Mouse (Mus musculus) heart, embryonic 15.5 days (tissue): ENCODE data around the gene 2510002D24Rik. TPM values are rescaled to one million over a fixed set of nuclear protein-coding genes. Genes with fewer than 3 reads are reported as not detected.

Experiments
- ATAC-seq: fragments of 200-750 bp; cut with Nextera tagmentation; replicated peaks from 2 replicates; pipeline ENCODE4 v1.8.0; 2017; ENCODE audit warnings: low read depth, moderate TSS enrichment; ENCODE audit not compliant: insufficient number of reproducible peaks, insufficient read depth, low FRiP score
- H3K27ac ChIP-seq: fragments of 300-500 bp; sonication (generic); 2 replicates; pipeline ENCODE4 v1.5.1; 2015; ENCODE audit warnings: mild to moderate bottlenecking, inconsistent platforms
- H3K27me3 ChIP-seq: fragments of 300-500 bp; sonication (generic); 2 replicates; pipeline ENCODE4 v1.6.1; 2015; ENCODE audit warnings: inconsistent platforms
- H3K36me3 ChIP-seq: fragments of 300-500 bp; sonication (generic); 2 replicates; pipeline ENCODE4 v1.6.1; 2015; ENCODE audit warnings: mild to moderate bottlenecking, inconsistent platforms
- H3K4me1 ChIP-seq: fragments of 300-500 bp; sonication (generic); replicated peaks from 2 replicates; pipeline ENCODE4 v1.6.1; 2015; ENCODE audit warnings: inconsistent platforms
- H3K4me2 ChIP-seq: fragments of 300-500 bp; sonication (generic); 2 replicates; pipeline ENCODE4 v1.6.1; 2015; ENCODE audit warnings: inconsistent platforms, mild to moderate bottlenecking, moderate library complexity
- H3K4me3 ChIP-seq: fragments of 300-500 bp; sonication (generic); 2 replicates; pipeline ENCODE4 v1.5.1; 2015; ENCODE audit warnings: mild to moderate bottlenecking, inconsistent platforms
- H3K9ac ChIP-seq: fragments of 300-500 bp; sonication (generic); 2 replicates; pipeline ENCODE4 v1.6.1; 2015; ENCODE audit warnings: mild to moderate bottlenecking, inconsistent platforms
- H3K9me3 ChIP-seq: fragments of 300-500 bp; sonication (generic); replicated peaks from 2 replicates; pipeline ENCODE4 v1.6.1; 2016; ENCODE audit warnings: inconsistent platforms
- WGBS: fragments of 180-500 bp; shearing (Covaris S2); methylation state at CpG from one replicate; pipeline ENCODE4 v1.1.7; 2015; ENCODE audit warnings: mixed read lengths; 5-methylcytosine and 5-hydroxymethylcytosine counted together
- polyA plus RNA-seq: library from polyadenylated mRNA; unstranded; fragments of >200 nt; fragmentation: Nextera tagmentation; extraction: Ambion mirVana; gene quantifications from 2 replicates; pipeline ENCODE4 v1.2.1, GENCODE M21; 2015

The 2510002D24Rik gene
- polyA plus RNA-seq: 32.0 and 36.3 TPM in 2 replicates

GRCm38 (mm10) chr16:18836468-18837208, at the start of gene 2510002D24Rik, which contains the start of gene Gm28539:
Gene 2510002D24Rik, plus strand, starts transcription at chr16:18836578.
Gene Gm28539, plus strand, starts transcription at chr16:18836584.
- no peaks in the 10 kb centered on the region for H3K9me3 ChIP-seq
- WGBS: under 1% methylated on average over 46 of the region's 46 CpGs
- peak within 1 kb of the TSS; percentile 65 for H3K27ac ChIP-seq
- H3K36me3 ChIP-seq: peaks cover 29% of the 10 kb centered on the region
- H3K4me3 ChIP-seq: peak within 1 kb of the TSS; percentile 81
- ATAC-seq: peak; percentile 96
- H3K4me2 ChIP-seq: peak within 1 kb of the TSS; percentile 60
- H3K4me1 ChIP-seq: 0 out of 2 replicates have a peak, but pooled peaks cover 3% of the 10 kb centered on the region
- H3K9ac ChIP-seq: peak within 1 kb of the TSS; percentile 89
- H3K27me3 ChIP-seq: no peaks in the 10 kb centered on the region

GRCm38 (mm10) chr16:18786652-18787051, 49.7 kb upstream of the 2510002D24Rik start:
- Histone ChIP-seq H3K27me3 (no peaks in the 10 kb centered on the region), H3K4me2 (no peak overlapping the region), H3K4me3 (no peak overlapping the region), H3K36me3 (peaks cover 55% of the 10 kb centered on the region), H3K9me3 (no peaks in the 10 kb centered on the region), H3K9ac (no peak overlapping the region), H3K27ac (no peak overlapping the region), H3K4me1 (no peaks in the 10 kb centered on the region)
- no peak for ATAC-seq
- WGBS: 92% methylated on average over 10 of the region's 10 CpGs

- no peak overlapping the region for H3K4me2 ChIP-seq
- H3K4me1 ChIP-seq: no peaks in the 10 kb centered on the region
- H3K27me3 ChIP-seq: no peaks in the 10 kb centered on the region
- H3K9ac ChIP-seq: no peak overlapping the region
- 78% methylated on average over 10 of the region's 10 CpGs for WGBS
- H3K27ac ChIP-seq: no peak overlapping the region
- no peak for ATAC-seq
- H3K9me3 ChIP-seq: no peaks in the 10 kb centered on the region
- H3K36me3 ChIP-seq: peaks cover 45% of the 10 kb centered on the region
- no peak overlapping the region for H3K4me3 ChIP-seq
Observed at GRCm38 (mm10) chr16:18788627-18789406, 47.6 kb upstream of the 2510002D24Rik start.

GRCm38 (mm10) chr16:18795223-18795899, 41.0 kb upstream of the 2510002D24Rik start:
- Histone ChIP-seq H3K36me3 (peaks cover 59% of the 10 kb centered on the region), H3K4me1 (no peaks in the 10 kb centered on the region), H3K9ac (no peak overlapping the region), H3K4me2 (no peak overlapping the region), H3K9me3 (no peaks in the 10 kb centered on the region), H3K4me3 (no peak overlapping the region), H3K27ac (no peak overlapping the region), H3K27me3 (no peaks in the 10 kb centered on the region)
- WGBS: 92% methylated on average over 11 of the region's 11 CpGs
- no peak for ATAC-seq

- H3K9me3 ChIP-seq: no peaks in the 10 kb centered on the region
- no peaks in the 10 kb centered on the region for H3K27me3 ChIP-seq
- H3K27ac ChIP-seq: no peak overlapping the region
- H3K4me2 ChIP-seq: no peak overlapping the region
- ATAC-seq: no peak
- WGBS: 78% methylated on average over 7 of the region's 7 CpGs
- H3K36me3 ChIP-seq: peaks cover 58% of the 10 kb centered on the region
- no peak overlapping the region for H3K4me3 ChIP-seq
- no peak overlapping the region for H3K9ac ChIP-seq
- H3K4me1 ChIP-seq: no peaks in the 10 kb centered on the region
Observed at GRCm38 (mm10) chr16:18796645-18797044, 39.7 kb upstream of the 2510002D24Rik start.

GRCm38 (mm10) chr16:18798151-18798550, 38.2 kb upstream of the 2510002D24Rik start:
- no peak for ATAC-seq
- WGBS: 92% methylated on average over 5 of the region's 5 CpGs
- H3K27me3 ChIP-seq: no peaks in the 10 kb centered on the region
- H3K9ac ChIP-seq: no peak overlapping the region
- H3K4me1 ChIP-seq: no peaks in the 10 kb centered on the region
- H3K27ac ChIP-seq: no peak overlapping the region
- no peak overlapping the region for H3K4me3 ChIP-seq
- H3K4me2 ChIP-seq: no peak overlapping the region
- peaks cover 58% of the 10 kb centered on the region for H3K36me3 ChIP-seq
- H3K9me3 ChIP-seq: no peaks in the 10 kb centered on the region

- ATAC-seq: no peak
- H3K27me3 ChIP-seq: no peaks in the 10 kb centered on the region
- H3K4me2 ChIP-seq: no peak overlapping the region
- H3K9ac ChIP-seq: no peak overlapping the region
- H3K9me3 ChIP-seq: no peaks in the 10 kb centered on the region
- no peak overlapping the region for H3K27ac ChIP-seq
- no peaks in the 10 kb centered on the region for H3K4me1 ChIP-seq
- peaks cover 58% of the 10 kb centered on the region for H3K36me3 ChIP-seq
- H3K4me3 ChIP-seq: no peak overlapping the region
- WGBS: 73% methylated on average over 2 of the region's 2 CpGs
Observed at GRCm38 (mm10) chr16:18798841-18799240, 37.5 kb upstream of the 2510002D24Rik start.

- peaks cover 50% of the 10 kb centered on the region for H3K36me3 ChIP-seq
- H3K9ac ChIP-seq: no peak overlapping the region
- H3K27ac ChIP-seq: no peak overlapping the region
- H3K4me2 ChIP-seq: no peak overlapping the region
- no peaks in the 10 kb centered on the region for H3K27me3 ChIP-seq
- peaks cover 4% of the 10 kb centered on the region for H3K4me1 ChIP-seq
- no peaks in the 10 kb centered on the region for H3K9me3 ChIP-seq
- 95% methylated on average over 2 of the region's 2 CpGs for WGBS
- no peak for ATAC-seq
- H3K4me3 ChIP-seq: no peak overlapping the region
Observed at GRCm38 (mm10) chr16:18805746-18806145, 30.6 kb upstream of the 2510002D24Rik start.

GRCm38 (mm10) chr16:18809001-18809400, 27.4 kb upstream of the 2510002D24Rik start:
- WGBS: 90% methylated on average over 5 of the region's 5 CpGs
- Histone ChIP-seq H3K9ac (no peak overlapping the region), H3K27ac (no peak overlapping the region), H3K27me3 (no peaks in the 10 kb centered on the region), H3K9me3 (no peaks in the 10 kb centered on the region), H3K4me1 (peaks cover 19% of the 10 kb centered on the region), H3K4me3 (no peak overlapping the region), H3K4me2 (no peak overlapping the region), H3K36me3 (peaks cover 36% of the 10 kb centered on the region)
- no peak for ATAC-seq

- Histone ChIP-seq H3K27me3 (no peaks in the 10 kb centered on the region), H3K9me3 (no peaks in the 10 kb centered on the region), H3K27ac (peak overlapping the region; percentile 84), H3K4me3 (peak overlapping the region; percentile 79), H3K4me1 (peaks cover 20% of the 10 kb centered on the region), H3K9ac (peak overlapping the region; percentile 83), H3K4me2 (peak overlapping the region; percentile 91), H3K36me3 (peaks cover 36% of the 10 kb centered on the region)
- no peak for ATAC-seq
- whole genome bisulfite sequencing: 6% methylated on average over 5 of the region's 5 CpGs
Observed at GRCm38 (mm10) chr16:18811032-18811431, 25.3 kb upstream of the 2510002D24Rik start.
